Mouse (Mus musculus) liver, embryonic 16.5 days (tissue): ENCODE results near the gene Sart3. TPM values are rescaled to one million over a fixed set of nuclear protein-coding genes. Genes with fewer than 3 reads are reported as not detected.
A peak's percentile ranks its signal among the peaks of the same experiment; 100 is the strongest.
"Not testable (repeated sequence)": the region's sequence is repeated elsewhere in the genome, so short reads cannot be mapped to it uniquely, and the experiment has no call there.

ENCODE experiments used
- ATAC-seq: fragments of 200-750 bp; cut with Nextera tagmentation; 2 replicates; pipeline ENCODE4 v1.8.0; 2017; ENCODE audit warnings: low read depth, mild to moderate bottlenecking, moderate number of reproducible peaks, moderate library complexity
- H3K27ac ChIP-seq: fragments of 300-500 bp; sonication (generic); 2 replicates; pipeline ENCODE4 v1.5.1; 2014; ENCODE audit warnings: mild to moderate bottlenecking, low read length
- H3K27me3 ChIP-seq: fragments of 300-500 bp; sonication (generic); 2 replicates; pipeline ENCODE4 v1.6.1; 2014; ENCODE audit warnings: low read depth, low read length, mixed read lengths; ENCODE audit not compliant: control insufficient read depth, insufficient read depth
- H3K36me3 ChIP-seq: fragments of 300-500 bp; sonication (generic); 2 replicates; pipeline ENCODE4 v1.6.1; 2014; ENCODE audit warnings: mild to moderate bottlenecking; ENCODE audit not compliant: control insufficient read depth, insufficient read depth
- H3K4me1 ChIP-seq: fragments of 300-500 bp; sonication (generic); 2 replicates; pipeline ENCODE4 v1.6.1; 2014; ENCODE audit warnings: low read depth, low read length, mixed read lengths; ENCODE audit not compliant: control insufficient read depth
- H3K4me2 ChIP-seq: fragments of 300-500 bp; sonication (generic); 2 replicates; pipeline ENCODE4 v1.6.1; 2014; ENCODE audit warnings: low read depth, low read length, mixed read lengths
- H3K4me3 ChIP-seq: fragments of 300-500 bp; sonication (generic); 2 replicates; pipeline ENCODE4 v1.5.1; 2014; ENCODE audit warnings: low read depth, mild to moderate bottlenecking, low read length
- H3K9ac ChIP-seq: fragments of 300-500 bp; sonication (generic); 2 replicates; pipeline ENCODE4 v1.6.1; 2014; ENCODE audit warnings: low read depth, low read length
- H3K9me3 ChIP-seq: fragments of 300-500 bp; sonication (generic); replicated peaks from 2 replicates; pipeline ENCODE4 v1.6.1; 2016; ENCODE audit warnings: low read length; ENCODE audit not compliant: control insufficient read depth
- WGBS: fragments of 180-500 bp; shearing (Covaris S2); extraction: QIAGEN DNeasy Blood & Tissue Kit; methylation state at CpG from one replicate; pipeline ENCODE4 v1.1.7; 2014; ENCODE audit not compliant: insufficient replicate concordance; 5-methylcytosine and 5-hydroxymethylcytosine counted together
- polyA plus RNA-seq: library from polyadenylated mRNA; unstranded; fragments of >200 nt; fragmentation: Nextera tagmentation; extraction: Ambion mirVana; gene quantifications from 2 replicates; pipeline ENCODE4 v1.2.1, GENCODE M21; 2015

Gene Sart3
- polyA plus RNA-seq, 1 experiment from 2014 or later, result 13.9 TPM

DNA sequence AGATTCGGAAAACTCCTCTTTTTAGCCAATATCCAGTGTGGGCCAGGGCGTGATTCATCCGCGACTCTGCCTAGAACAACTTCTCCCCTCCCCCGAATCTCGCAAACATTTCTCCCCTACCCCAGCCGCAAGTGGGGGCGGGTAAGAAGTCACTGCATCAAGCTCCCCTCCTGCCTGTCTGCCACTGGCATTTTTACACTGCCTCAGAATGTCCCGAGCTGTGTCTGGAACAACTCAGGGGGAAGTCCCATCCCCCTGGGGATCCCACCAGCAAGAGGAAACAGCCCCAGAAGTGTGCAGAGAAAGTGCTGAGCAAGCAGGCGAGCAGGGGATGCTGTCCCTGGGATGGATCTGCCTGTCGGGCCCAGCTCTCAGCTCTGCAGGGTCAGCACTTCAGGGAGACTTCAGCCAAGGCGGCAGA, 11.3 kb upstream of the Sart3 start:
- Histone ChIP-seq H3K9ac (no peak overlapping the region), H3K4me1 (no peaks in the 10 kb centered on the region), H3K4me2 (no peak overlapping the region), H3K4me3 (no peak overlapping the region), H3K27ac (no peak overlapping the region), H3K9me3 (no peaks in the 10 kb centered on the region), H3K27me3 (peaks cover 5% of the 10 kb centered on the region; the same call in 1 of the 2 replicates), H3K36me3 (no peaks in the 10 kb centered on the region; the same call in 1 of the 2 replicates)
- 24% methylated on average over 12 of the region's 12 CpGs for WGBS
- peak; percentile 51 for ATAC-seq

GRCm38 (mm10) chr5:113782624-113783023, 10.3 kb upstream of the Sart3 start:
- Histone ChIP-seq H3K9ac (no peak overlapping the region), H3K36me3 (no peaks in the 10 kb centered on the region; the same call in 1 of the 2 replicates), H3K4me1 (no peaks in the 10 kb centered on the region), H3K4me2 (no peak overlapping the region), H3K27me3 (peaks cover 5% of the 10 kb centered on the region; the same call in 1 of the 2 replicates), H3K9me3 (no peaks in the 10 kb centered on the region), H3K27ac (no peak overlapping the region), H3K4me3 (no peak overlapping the region)
- ATAC-seq, result no peak
- 79% methylated on average over 7 of the region's 7 CpGs for WGBS

DNA sequence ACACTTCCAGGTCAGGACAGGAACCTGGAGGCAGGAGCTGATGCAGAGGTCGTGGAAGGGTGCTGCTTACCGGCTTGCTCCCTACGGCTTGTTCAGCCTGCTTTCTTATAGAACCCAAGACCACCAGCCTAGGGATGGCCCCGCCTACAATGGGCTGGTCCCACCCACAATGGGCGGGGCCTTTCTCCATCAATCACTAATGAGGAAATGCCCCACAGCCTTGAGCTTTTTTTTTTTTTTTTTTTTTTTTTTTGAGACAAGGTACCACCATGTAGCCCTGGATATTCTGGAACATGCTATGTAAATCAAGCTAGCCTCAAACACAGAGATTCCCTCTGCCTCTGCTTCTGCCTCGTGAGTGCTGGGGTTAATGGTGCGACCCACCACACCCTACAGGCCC, 9.6 kb upstream of the Sart3 start:
- WGBS, result 52% methylated on average over 7 of the region's 7 CpGs
- Histone ChIP-seq H3K4me2 (no peak overlapping the region), H3K4me3 (no peak overlapping the region), H3K9me3 (no peaks in the 10 kb centered on the region), H3K4me1 (no peaks in the 10 kb centered on the region), H3K27ac (no peak overlapping the region), H3K36me3 (peaks cover 2% of the 10 kb centered on the region), H3K9ac (no peak overlapping the region), H3K27me3 (peaks cover 5% of the 10 kb centered on the region; the same call in 1 of the 2 replicates)
- no peak for ATAC-seq

DNA sequence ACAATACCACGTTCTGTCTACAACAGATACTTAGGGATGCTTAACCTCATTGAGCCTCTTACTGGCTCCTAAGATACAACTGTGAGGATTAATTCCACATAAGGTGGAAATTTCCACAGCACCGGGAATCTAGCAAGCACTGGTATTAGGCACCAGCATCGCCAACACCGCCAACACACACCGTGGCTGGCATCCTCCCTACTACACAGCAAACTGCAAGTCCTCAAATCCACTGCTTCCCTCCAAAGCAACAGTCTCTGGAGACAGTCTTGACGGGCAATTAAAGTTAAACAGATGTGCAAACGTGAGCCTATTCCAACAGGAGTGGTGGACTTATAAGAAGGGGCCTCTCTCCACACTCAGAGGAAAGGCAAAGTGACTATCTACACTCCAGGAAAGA, 8.9 kb upstream of the Sart3 start:
- no peak overlapping the region for H3K27ac ChIP-seq
- no peak overlapping the region for H3K4me2 ChIP-seq
- ATAC-seq, result no peak
- no peaks in the 10 kb centered on the region for H3K9me3 ChIP-seq
- WGBS, result 65% methylated on average over 7 of the region's 7 CpGs
- H3K4me3 ChIP-seq, result no peak overlapping the region
- no peak overlapping the region for H3K9ac ChIP-seq
- H3K27me3 ChIP-seq, result peaks cover 5% of the 10 kb centered on the region; the same call in 1 of the 2 replicates
- peaks cover 9% of the 10 kb centered on the region for H3K36me3 ChIP-seq
- H3K4me1 ChIP-seq, result no peaks in the 10 kb centered on the region

GRCm38 (mm10) chr5:113780763-113781162, 8.5 kb upstream of the Sart3 start:
- no peaks in the 10 kb centered on the region; the same call in 1 of the 2 replicates for H3K4me1 ChIP-seq
- peaks cover 13% of the 10 kb centered on the region for H3K36me3 ChIP-seq
- no peak overlapping the region for H3K4me2 ChIP-seq
- no peak overlapping the region for H3K4me3 ChIP-seq
- H3K27me3 ChIP-seq, result peaks cover 5% of the 10 kb centered on the region; the same call in 1 of the 2 replicates
- ATAC-seq, result no peak
- WGBS, result 72% methylated on average over 5 of the region's 5 CpGs
- no peak overlapping the region for H3K9ac ChIP-seq
- H3K27ac ChIP-seq, result no peak overlapping the region
- no peaks in the 10 kb centered on the region for H3K9me3 ChIP-seq

GRCm38 (mm10) chr5:113780082-113780752, 7.9 kb upstream of the Sart3 start:
- Histone ChIP-seq H3K4me1 (no peaks in the 10 kb centered on the region; the same call in 1 of the 2 replicates), H3K36me3 (peaks cover 19% of the 10 kb centered on the region), H3K4me2 (no peak overlapping the region), H3K27me3 (peaks cover 5% of the 10 kb centered on the region; the same call in 1 of the 2 replicates), H3K9ac (no peak overlapping the region), H3K27ac (no peak overlapping the region), H3K4me3 (no peak overlapping the region), H3K9me3 (no peaks in the 10 kb centered on the region)
- no peak for ATAC-seq
- WGBS, result 75% methylated on average over 3 of the region's 3 CpGs

GRCm38 (mm10) chr5:113779569-113779968, 7.3 kb upstream of the Sart3 start:
- Histone ChIP-seq H3K27ac (no peak overlapping the region), H3K4me3 (no peak overlapping the region), H3K27me3 (peaks cover 5% of the 10 kb centered on the region; the same call in 1 of the 2 replicates), H3K4me2 (no peak overlapping the region), H3K9me3 (no peaks in the 10 kb centered on the region), H3K9ac (no peak overlapping the region), H3K4me1 (no peaks in the 10 kb centered on the region; the same call in 1 of the 2 replicates), H3K36me3 (peaks cover 19% of the 10 kb centered on the region)
- ATAC-seq, result no peak
- WGBS, result 65% methylated on average over 5 of the region's 5 CpGs

- WGBS, result 79% methylated on average over 8 of the region's 8 CpGs
- not testable (repeated sequence) for H3K9ac ChIP-seq, H3K27ac ChIP-seq, ATAC-seq, H3K4me1 ChIP-seq, H3K4me3 ChIP-seq, H3K9me3 ChIP-seq, H3K4me2 ChIP-seq, H3K27me3 ChIP-seq
- peaks cover 19% of the 10 kb centered on the region for H3K36me3 ChIP-seq
Observed at GRCm38 (mm10) chr5:113777728-113778127, 5.4 kb upstream of the Sart3 start.

DNA sequence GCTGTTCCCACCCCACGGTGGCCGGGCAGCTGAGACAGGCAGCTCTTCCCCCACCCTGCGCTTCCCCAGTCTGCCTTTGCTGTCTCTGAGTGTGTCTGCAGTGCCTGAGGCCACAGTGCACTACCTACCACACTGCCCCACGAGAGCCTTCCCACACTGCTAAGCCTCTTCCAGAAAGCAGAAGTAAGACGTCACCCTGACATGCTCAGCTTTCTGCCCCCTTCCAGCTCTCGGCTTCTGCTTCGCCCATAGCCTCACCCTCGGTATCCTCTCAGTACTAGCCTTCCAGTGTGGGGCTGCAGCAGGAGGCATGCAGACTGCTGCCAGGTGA, 4.6 kb upstream of the Sart3 start:
- no peak for ATAC-seq

More for the DNA sequence above, 4.6 kb upstream of the Sart3 start:
- no peak overlapping the region for H3K4me3 ChIP-seq
- H3K4me2 ChIP-seq, result no peak overlapping the region
- no peak overlapping the region for H3K9ac ChIP-seq
- H3K27ac ChIP-seq, result peak overlapping the region; percentile 63
- peaks cover 13% of the 10 kb centered on the region for H3K4me1 ChIP-seq
- H3K36me3 ChIP-seq, result peaks cover 19% of the 10 kb centered on the region
- H3K9me3 ChIP-seq, result no peaks in the 10 kb centered on the region
- H3K27me3 ChIP-seq, result no peaks in the 10 kb centered on the region
- 52% methylated on average over 8 of the region's 8 CpGs for WGBS
